Mouse (Mus musculus) urinary bladder, adult 18-20 months (tissue): ENCODE results near the gene Olfr418.
"Not testable (repeated sequence)": the region's sequence is repeated elsewhere in the genome, so short reads cannot be mapped to it uniquely, and the experiment has no call there.

ENCODE experiments used
- DNase-seq, 2 experiments: peaks; one replicate each; pipeline ENCODE4 v3.0.0; 2022; ENCODE audit warnings: low spot score in 2 of 2, mixed read lengths in 2 of 2

Gene Olfr418

GRCm38 (mm10) chr1:173265701-173266100, at the start of gene Olfr418:
Olfr418 (plus strand) TSS chr1:173266001.
- DNase-seq: no peak

- no peak for DNase-seq
Measured at GRCm38 (mm10) chr1:173216481-173216880, 49.3 kb upstream of the Olfr418 start.

GRCm38 (mm10) chr1:173227081-173227480, 38.7 kb upstream of the Olfr418 start, which contains the start of gene Fcer1a:
Fcer1a (minus strand) TSS chr1:173227214.
- no peak for DNase-seq

- not testable (repeated sequence) for DNase-seq
Measured at GRCm38 (mm10) chr1:173237004-173237403, 28.8 kb upstream of the Olfr418 start.

- DNase-seq: no peak
Measured at GRCm38 (mm10) chr1:173249888-173250287, 15.9 kb upstream of the Olfr418 start.

GRCm38 (mm10) chr1:173277677-173278076, 11.9 kb downstream of the Olfr418 start, which contains the start of gene Mptx2:
Mptx2 (minus strand) TSS chr1:173277777.
- no peak for DNase-seq

- DNase-seq: not testable (repeated sequence)
Measured at GRCm38 (mm10) chr1:173302795-173303194, 37.0 kb downstream of the Olfr418 start.

GRCm38 (mm10) chr1:173313535-173314050, 47.8 kb downstream of the Olfr418 start:
- not testable (repeated sequence) for DNase-seq

- DNase-seq: no peak
Measured at GRCm38 (mm10) chr1:173315725-173316124, 49.9 kb downstream of the Olfr418 start.

- DNase-seq: no peak
Measured at GRCm38 (mm10) chr1:173317925-173318477, 52.2 kb downstream of the Olfr418 start.

- no peak for DNase-seq
Measured at GRCm38 (mm10) chr1:173321593-173322248, 55.9 kb downstream of the Olfr418 start.

- DNase-seq: no peak
Measured at GRCm38 (mm10) chr1:173322249-173322627, 56.4 kb downstream of the Olfr418 start.
